Mouse (Mus musculus): Measurements from ENCODE around the gene Hes5. TPM values are rescaled to one million over a fixed set of nuclear protein-coding genes. Genes with fewer than 3 reads are reported as not detected.

Hes5 gene
- polyA plus RNA-seq, 1 experiment from 2014 or later, result 47.4 TPM

DNA sequence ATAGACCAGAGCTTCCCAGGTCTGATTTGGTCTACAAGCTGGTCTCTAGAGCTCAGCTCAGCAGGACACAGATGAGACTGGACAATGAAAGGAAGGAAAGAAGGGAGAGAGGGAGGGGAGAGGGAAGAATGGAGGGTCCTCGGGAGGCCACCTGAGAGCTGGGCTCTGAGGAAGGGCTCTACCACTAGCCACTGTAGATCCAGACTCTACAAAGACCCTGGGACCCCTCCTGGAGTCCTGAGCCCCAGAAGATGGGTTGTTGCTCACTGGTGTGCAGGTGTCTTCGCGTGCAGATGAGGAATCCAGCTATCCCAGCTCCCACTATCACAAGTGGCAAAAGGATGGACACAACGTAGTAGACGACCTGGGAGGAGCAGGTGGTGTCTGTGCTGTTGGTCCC lies 37.8 kb upstream of the Hes5 start:
- no peak overlapping the region for H3K9ac ChIP-seq (replicated peaks; ENCODE audit: low read length)
- no peaks in the 10 kb centered on the region for H3K9me3 ChIP-seq (replicated peaks; ENCODE audit: control insufficient read depth, low read length)
- H3K27me3 ChIP-seq (ENCODE audit: control insufficient read depth, insufficient read depth, low read length), result no peaks in the 10 kb centered on the region
- no peaks in the 10 kb centered on the region for H3K36me3 ChIP-seq (replicated peaks; ENCODE audit: control insufficient read depth, insufficient read depth, low read depth, low read length)
- no peak overlapping the region for H3K27ac ChIP-seq (replicated peaks; ENCODE audit: low read depth, low read length)
- no peak overlapping the region for H3K4me3 ChIP-seq (ENCODE audit: low read depth, low read length)
- 77% methylated on average over 5 of the region's 5 CpGs for WGBS
- H3K4me2 ChIP-seq (ENCODE audit: low read depth, low read length), result no peak overlapping the region
- DNase-seq (ENCODE audit: low spot score), result no peak
- ATAC-seq (replicated peaks; ENCODE audit: insufficient number of reproducible peaks, low FRiP score, low TSS enrichment, low read depth), result no peak
- no peaks in the 10 kb centered on the region for H3K4me1 ChIP-seq (ENCODE audit: control insufficient read depth, insufficient read depth, low read length)

DNA sequence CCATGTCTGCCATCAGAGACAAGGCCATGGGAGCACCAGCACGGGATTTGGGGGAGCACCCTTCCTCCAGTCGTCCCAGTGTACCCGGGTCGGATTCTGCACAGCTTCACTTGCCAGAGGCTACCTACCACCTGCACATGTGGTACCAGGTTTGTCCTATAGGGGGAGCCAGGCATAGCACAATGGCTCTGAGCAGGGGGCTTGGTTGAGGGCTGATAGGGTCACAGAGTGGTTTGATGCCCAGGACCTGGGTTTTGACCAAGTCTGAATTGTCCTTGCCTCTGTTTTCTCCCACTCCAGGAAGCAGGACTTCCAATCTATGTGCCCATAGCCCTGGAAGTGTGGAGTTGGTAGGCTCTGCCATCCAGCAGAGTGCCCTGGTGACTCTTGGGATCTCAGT lies 35.3 kb upstream of the Hes5 start:
- H3K9ac ChIP-seq (replicated peaks; ENCODE audit: low read length), result no peak overlapping the region
- ATAC-seq (replicated peaks; ENCODE audit: insufficient number of reproducible peaks, low FRiP score, low TSS enrichment, low read depth) (no peak), DNase-seq (ENCODE audit: low spot score) (no peak)
- H3K4me2 ChIP-seq (ENCODE audit: low read depth, low read length), result no peak overlapping the region
- no peaks in the 10 kb centered on the region for H3K27me3 ChIP-seq (ENCODE audit: control insufficient read depth, insufficient read depth, low read length)
- H3K4me3 ChIP-seq (ENCODE audit: low read depth, low read length), result no peak overlapping the region
- no peak overlapping the region for H3K27ac ChIP-seq (replicated peaks; ENCODE audit: low read depth, low read length)
- WGBS, result 56% methylated on average over 4 of the region's 4 CpGs
- H3K4me1 ChIP-seq (ENCODE audit: control insufficient read depth, insufficient read depth, low read length), result no peaks in the 10 kb centered on the region
- H3K36me3 ChIP-seq (replicated peaks; ENCODE audit: control insufficient read depth, insufficient read depth, low read depth, low read length), result no peaks in the 10 kb centered on the region
- H3K9me3 ChIP-seq (replicated peaks; ENCODE audit: control insufficient read depth, low read length), result no peaks in the 10 kb centered on the region

- no peaks in the 10 kb centered on the region for H3K27me3 ChIP-seq (ENCODE audit: control insufficient read depth, insufficient read depth, low read length)
- DNase-seq (ENCODE audit: low spot score) (no peak), ATAC-seq (replicated peaks; ENCODE audit: insufficient number of reproducible peaks, low FRiP score, low TSS enrichment, low read depth) (no peak)
- peak overlapping the region; percentile 9 for H3K9ac ChIP-seq (replicated peaks; ENCODE audit: low read length)
- 50% methylated on average over 9 of the region's 9 CpGs for WGBS
- no peak overlapping the region for H3K4me3 ChIP-seq (ENCODE audit: low read depth, low read length)
- peak overlapping the region; percentile 56 for H3K27ac ChIP-seq (replicated peaks; ENCODE audit: low read depth, low read length)
- H3K4me1 ChIP-seq (ENCODE audit: control insufficient read depth, insufficient read depth, low read length), result no peaks in the 10 kb centered on the region
- H3K36me3 ChIP-seq (replicated peaks; ENCODE audit: control insufficient read depth, insufficient read depth, low read depth, low read length), result no peaks in the 10 kb centered on the region
- no peak overlapping the region for H3K4me2 ChIP-seq (ENCODE audit: low read depth, low read length)
- no peaks in the 10 kb centered on the region for H3K9me3 ChIP-seq (replicated peaks; ENCODE audit: control insufficient read depth, low read length)
These were observed 33.5 kb upstream of the Hes5 start for GRCm38 (mm10) chr4:154926969-154927898.

- Histone ChIP-seq H3K4me1 (ENCODE audit: control insufficient read depth, insufficient read depth, low read length) (no peaks in the 10 kb centered on the region), H3K9me3 (replicated peaks; ENCODE audit: control insufficient read depth, low read length) (no peaks in the 10 kb centered on the region), H3K27ac (replicated peaks; ENCODE audit: low read depth, low read length) (peak overlapping the region; percentile 56; the same call in 1 of the 2 replicates), H3K4me3 (ENCODE audit: low read depth, low read length) (no peak overlapping the region), H3K36me3 (replicated peaks; ENCODE audit: control insufficient read depth, insufficient read depth, low read depth, low read length) (no peaks in the 10 kb centered on the region), H3K27me3 (ENCODE audit: control insufficient read depth, insufficient read depth, low read length) (no peaks in the 10 kb centered on the region), H3K4me2 (ENCODE audit: low read depth, low read length) (no peak overlapping the region), H3K9ac (replicated peaks; ENCODE audit: low read length) (peak overlapping the region; percentile 4; the same call in 1 of the 2 replicates)
- DNase-seq (ENCODE audit: low spot score) (peak; percentile 54), ATAC-seq (replicated peaks; ENCODE audit: insufficient number of reproducible peaks, low FRiP score, low TSS enrichment, low read depth) (no peak)
- WGBS, result 38% methylated on average over 5 of the region's 5 CpGs
These were observed 32.8 kb upstream of the Hes5 start for GRCm38 (mm10) chr4:154927899-154928337.

DNA sequence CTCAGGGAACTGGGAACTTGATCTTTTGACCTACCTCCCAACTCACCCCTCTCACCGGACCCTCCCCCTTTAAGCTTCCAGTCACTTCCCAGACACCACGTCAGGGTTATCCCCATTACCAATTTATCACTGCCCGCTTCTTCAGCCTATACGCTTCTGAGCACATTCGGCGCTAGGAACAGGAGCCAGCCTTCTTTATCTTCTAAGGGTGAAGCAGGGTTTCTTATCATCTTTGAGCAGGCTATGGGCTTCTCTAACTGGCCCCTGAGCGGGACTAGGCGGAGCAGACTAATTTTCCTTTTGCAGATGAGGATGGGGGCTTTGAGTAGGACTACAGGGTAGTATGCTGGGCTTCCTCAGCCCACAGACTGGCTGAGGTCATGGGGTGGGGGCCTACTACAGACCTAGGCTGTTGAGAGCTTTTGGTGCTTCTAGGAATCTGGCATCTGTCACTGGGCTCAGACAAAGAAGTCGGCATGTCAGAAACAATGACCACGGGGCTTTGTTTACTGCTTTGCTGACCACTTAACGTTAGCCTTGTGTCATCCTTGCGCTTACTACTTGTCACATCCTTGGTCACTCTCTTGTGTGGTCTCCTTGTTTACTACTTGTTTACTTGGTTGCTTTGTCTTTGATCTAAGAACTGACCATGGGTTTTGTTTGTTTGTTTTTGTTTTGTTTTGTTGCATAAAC lies 32.2 kb upstream of the Hes5 start, which contains the start of gene Tnfrsf14:
Gene Tnfrsf14 (minus strand): TSS at position 169 of the 693 bp plus-strand sequence.
- Histone ChIP-seq H3K36me3 (replicated peaks; ENCODE audit: control insufficient read depth, insufficient read depth, low read depth, low read length) (no peaks in the 10 kb centered on the region), H3K4me1 (ENCODE audit: control insufficient read depth, insufficient read depth, low read length) (no peaks in the 10 kb centered on the region), H3K9ac (replicated peaks; ENCODE audit: low read length) (peak within 1 kb of the TSS; percentile 4; the same call in 1 of the 2 replicates), H3K27me3 (ENCODE audit: control insufficient read depth, insufficient read depth, low read length) (no peaks in the 10 kb centered on the region), H3K9me3 (replicated peaks; ENCODE audit: control insufficient read depth, low read length) (no peaks in the 10 kb centered on the region), H3K4me2 (ENCODE audit: low read depth, low read length) (no peak within 1 kb of the TSS), H3K27ac (replicated peaks; ENCODE audit: low read depth, low read length) (peak within 1 kb of the TSS; percentile 56), H3K4me3 (ENCODE audit: low read depth, low read length) (no peak within 1 kb of the TSS)
- DNase-seq (ENCODE audit: low spot score) (no peak), ATAC-seq (replicated peaks; ENCODE audit: insufficient number of reproducible peaks, low FRiP score, low TSS enrichment, low read depth) (no peak)
- WGBS, result 56% methylated on average over 12 of the region's 12 CpGs

GRCm38 (mm10) chr4:154929088-154929660 lies 31.5 kb upstream of the Hes5 start:
- H3K9ac ChIP-seq (replicated peaks; ENCODE audit: low read length), result no peak overlapping the region
- H3K36me3 ChIP-seq (replicated peaks; ENCODE audit: control insufficient read depth, insufficient read depth, low read depth, low read length), result no peaks in the 10 kb centered on the region
- no peak overlapping the region for H3K4me2 ChIP-seq (ENCODE audit: low read depth, low read length)
- no peaks in the 10 kb centered on the region for H3K4me1 ChIP-seq (ENCODE audit: control insufficient read depth, insufficient read depth, low read length)
- H3K27me3 ChIP-seq (ENCODE audit: control insufficient read depth, insufficient read depth, low read length), result no peaks in the 10 kb centered on the region
- H3K27ac ChIP-seq (replicated peaks; ENCODE audit: low read depth, low read length), result no peak overlapping the region
- ATAC-seq (replicated peaks; ENCODE audit: insufficient number of reproducible peaks, low FRiP score, low TSS enrichment, low read depth) (no peak), DNase-seq (ENCODE audit: low spot score) (no peak)
- H3K4me3 ChIP-seq (ENCODE audit: low read depth, low read length), result no peak overlapping the region
- WGBS, result 81% methylated on average over 12 of the region's 12 CpGs
- no peaks in the 10 kb centered on the region for H3K9me3 ChIP-seq (replicated peaks; ENCODE audit: control insufficient read depth, low read length)

- Histone ChIP-seq H3K9me3 (replicated peaks; ENCODE audit: control insufficient read depth, low read length) (no peaks in the 10 kb centered on the region), H3K4me2 (ENCODE audit: low read depth, low read length) (no peak overlapping the region), H3K9ac (replicated peaks; ENCODE audit: low read length) (no peak overlapping the region), H3K36me3 (replicated peaks; ENCODE audit: control insufficient read depth, insufficient read depth, low read depth, low read length) (no peaks in the 10 kb centered on the region), H3K4me3 (ENCODE audit: low read depth, low read length) (no peak overlapping the region), H3K4me1 (ENCODE audit: control insufficient read depth, insufficient read depth, low read length) (no peaks in the 10 kb centered on the region), H3K27me3 (ENCODE audit: control insufficient read depth, insufficient read depth, low read length) (no peaks in the 10 kb centered on the region), H3K27ac (replicated peaks; ENCODE audit: low read depth, low read length) (no peak overlapping the region)
- DNase-seq (ENCODE audit: low spot score) (no peak), ATAC-seq (replicated peaks; ENCODE audit: insufficient number of reproducible peaks, low FRiP score, low TSS enrichment, low read depth) (no peak)
- WGBS, result 65% methylated on average over 13 of the region's 13 CpGs
These were observed 27.3 kb upstream of the Hes5 start for GRCm38 (mm10) chr4:154933306-154933907.
